Mouse (Mus musculus) stomach, embryonic 14.5 days (tissue): ENCODE results near the gene Mn1. TPM values are rescaled to one million over a fixed set of nuclear protein-coding genes. Genes with fewer than 3 reads are reported as not detected.

Experiments used
- ATAC-seq: fragments of 200-750 bp; cut with Nextera tagmentation; 2 replicates; pipeline ENCODE4 v1.8.0; 2017; ENCODE audit warnings: low read depth, moderate TSS enrichment; ENCODE audit not compliant: insufficient number of reproducible peaks, insufficient read depth, low FRiP score
- H3K27ac ChIP-seq: fragments of 300-500 bp; sonication (generic); 2 replicates; pipeline ENCODE4 v1.5.1; 2014; ENCODE audit warnings: mild to moderate bottlenecking, low read length, moderate library complexity, mixed read lengths
- H3K27me3 ChIP-seq: fragments of 300-500 bp; sonication (generic); 2 replicates; pipeline ENCODE4 v1.6.1; 2014; ENCODE audit warnings: low read length, control low read depth, mixed read lengths; ENCODE audit not compliant: control insufficient read depth, insufficient read depth
- H3K36me3 ChIP-seq: fragments of 300-500 bp; sonication (generic); 2 replicates; pipeline ENCODE4 v1.6.1; 2014; ENCODE audit warnings: mild to moderate bottlenecking, control low read depth, low read length, moderate library complexity, mixed read lengths; ENCODE audit not compliant: control insufficient read depth, insufficient read depth
- H3K4me1 ChIP-seq: fragments of 300-500 bp; sonication (generic); 2 replicates; pipeline ENCODE4 v1.6.1; 2014; ENCODE audit warnings: low read length, control low read depth, mixed read lengths; ENCODE audit not compliant: control insufficient read depth, insufficient read depth
- H3K4me2 ChIP-seq: fragments of 300-500 bp; sonication (generic); replicated peaks from 2 replicates; pipeline ENCODE4 v1.6.1; 2014; ENCODE audit warnings: low read depth, low read length, control low read depth
- H3K4me3 ChIP-seq: fragments of 300-500 bp; sonication (generic); 2 replicates; pipeline ENCODE4 v1.5.1; 2014; ENCODE audit warnings: low read depth, low read length, control low read depth
- H3K9ac ChIP-seq: fragments of 300-500 bp; sonication (generic); replicated peaks from 2 replicates; pipeline ENCODE4 v1.6.1; 2014; ENCODE audit warnings: low read depth, mild to moderate bottlenecking, control low read depth, low read length, moderate library complexity, mixed read lengths
- H3K9me3 ChIP-seq: fragments of 300-500 bp; sonication (generic); 2 replicates; pipeline ENCODE4 v1.6.1; 2016; ENCODE audit warnings: low read depth, low read length, control low read depth; ENCODE audit not compliant: control insufficient read depth
- WGBS: fragments of 180-500 bp; shearing (Covaris S2); extraction: QIAGEN DNeasy Blood & Tissue Kit; methylation state at CpG from one replicate; pipeline ENCODE4 v1.1.7; 2014; 5-methylcytosine and 5-hydroxymethylcytosine counted together
- polyA plus RNA-seq: library from polyadenylated mRNA; unstranded; fragments of >200 nt; fragmentation: Nextera tagmentation; extraction: Ambion mirVana; gene quantifications from 2 replicates; pipeline ENCODE4 v1.2.1, GENCODE M21; 2014

Gene Mn1
- polyA plus RNA-seq, 1 experiment from 2014 or later = 18.1 TPM

GRCm38 (mm10) chr5:111402651-111402996 is 14.5 kb upstream of the Mn1 start:
- no peaks in the 10 kb centered on the region for H3K36me3 ChIP-seq
- no peak for ATAC-seq
- H3K4me3 ChIP-seq = no peak overlapping the region
- no peak overlapping the region for H3K9ac ChIP-seq
- no peak overlapping the region for H3K4me2 ChIP-seq
- H3K27me3 ChIP-seq = no peaks in the 10 kb centered on the region
- H3K27ac ChIP-seq = no peak overlapping the region
- 83% methylated on average over 6 of the region's 6 CpGs for WGBS
- no peaks in the 10 kb centered on the region for H3K9me3 ChIP-seq
- peaks cover 13% of the 10 kb centered on the region; the same call in 1 of the 2 replicates for H3K4me1 ChIP-seq

GRCm38 (mm10) chr5:111404721-111405120 is 12.4 kb upstream of the Mn1 start:
- H3K4me1 ChIP-seq = peaks cover 22% of the 10 kb centered on the region; the same call in 1 of the 2 replicates
- H3K36me3 ChIP-seq = no peaks in the 10 kb centered on the region
- 69% methylated on average over 6 of the region's 6 CpGs for WGBS
- H3K9me3 ChIP-seq = no peaks in the 10 kb centered on the region
- H3K9ac ChIP-seq = no peak overlapping the region
- no peaks in the 10 kb centered on the region for H3K27me3 ChIP-seq
- H3K27ac ChIP-seq = no peak overlapping the region
- H3K4me2 ChIP-seq = no peak overlapping the region
- ATAC-seq = no peak
- no peak overlapping the region for H3K4me3 ChIP-seq

- Histone ChIP-seq H3K9ac (no peak overlapping the region), H3K4me2 (peak overlapping the region; percentile 2; the same call in 1 of the 2 replicates), H3K36me3 (no peaks in the 10 kb centered on the region), H3K9me3 (no peaks in the 10 kb centered on the region), H3K4me3 (no peak overlapping the region), H3K4me1 (peaks cover 13% of the 10 kb centered on the region; the same call in 1 of the 2 replicates), H3K27me3 (no peaks in the 10 kb centered on the region), H3K27ac (peak overlapping the region; percentile 70)
- 8% methylated on average over 14 of the region's 14 CpGs for WGBS
- peak; percentile 77 for ATAC-seq
Measured at GRCm38 (mm10) chr5:111408470-111409105, 8.6 kb upstream of the Mn1 start.

GRCm38 (mm10) chr5:111409412-111410044 is 7.6 kb upstream of the Mn1 start:
- H3K27me3 ChIP-seq = no peaks in the 10 kb centered on the region
- no peaks in the 10 kb centered on the region for H3K9me3 ChIP-seq
- H3K36me3 ChIP-seq = no peaks in the 10 kb centered on the region
- peaks cover 13% of the 10 kb centered on the region; the same call in 1 of the 2 replicates for H3K4me1 ChIP-seq
- peak overlapping the region; percentile 70; the same call in 1 of the 2 replicates for H3K27ac ChIP-seq
- 4% methylated on average over 1 of the region's 1 CpGs for WGBS
- no peak overlapping the region for H3K4me2 ChIP-seq
- no peak for ATAC-seq
- H3K4me3 ChIP-seq = no peak overlapping the region
- no peak overlapping the region for H3K9ac ChIP-seq

- no peak overlapping the region for H3K27ac ChIP-seq
Measured at GRCm38 (mm10) chr5:111410665-111411064, 6.5 kb upstream of the Mn1 start.

GRCm38 (mm10) chr5:111414192-111414591 is 3.0 kb upstream of the Mn1 start:
- Histone ChIP-seq H3K27ac (no peak overlapping the region), H3K36me3 (peaks cover 3% of the 10 kb centered on the region; the same call in 1 of the 2 replicates), H3K4me1 (peaks cover 21% of the 10 kb centered on the region; the same call in 1 of the 2 replicates), H3K4me3 (no peak overlapping the region), H3K9ac (no peak overlapping the region), H3K9me3 (no peaks in the 10 kb centered on the region), H3K27me3 (no peaks in the 10 kb centered on the region), H3K4me2 (no peak overlapping the region; the same call in 1 of the 2 replicates)
- no peak; the same call in 1 of the 2 replicates for ATAC-seq
- WGBS = 0% methylated on average over 5 of the region's 5 CpGs

More at GRCm38 (mm10) chr5:111410665-111411064, 6.5 kb upstream of the Mn1 start:
- Histone ChIP-seq H3K4me3 (no peak overlapping the region), H3K9me3 (no peaks in the 10 kb centered on the region), H3K4me2 (no peak overlapping the region), H3K4me1 (peaks cover 23% of the 10 kb centered on the region; the same call in 1 of the 2 replicates), H3K27me3 (no peaks in the 10 kb centered on the region), H3K9ac (no peak overlapping the region), H3K36me3 (no peaks in the 10 kb centered on the region)
- 78% methylated on average over 3 of the region's 3 CpGs for WGBS
- no peak for ATAC-seq

GRCm38 (mm10) chr5:111414770-111415249 is 2.4 kb upstream of the Mn1 start:
- Histone ChIP-seq H3K9me3 (no peaks in the 10 kb centered on the region), H3K36me3 (peaks cover 6% of the 10 kb centered on the region; the same call in 1 of the 2 replicates), H3K4me3 (no peak overlapping the region), H3K27ac (0 out of 2 replicates have a peak overlapping the region, but pooled peaks have one; percentile 11), H3K4me1 (peaks cover 28% of the 10 kb centered on the region; the same call in 1 of the 2 replicates), H3K27me3 (no peaks in the 10 kb centered on the region), H3K9ac (no peak overlapping the region), H3K4me2 (peak overlapping the region; percentile 92; the same call in 1 of the 2 replicates)
- ATAC-seq = no peak
- 52% methylated on average over 4 of the region's 4 CpGs for WGBS

- ATAC-seq = no peak
- Histone ChIP-seq H3K36me3 (peaks cover 7% of the 10 kb centered on the region; the same call in 1 of the 2 replicates), H3K27ac (no peak overlapping the region), H3K27me3 (no peaks in the 10 kb centered on the region), H3K4me3 (peak overlapping the region; percentile 92), H3K4me2 (peak overlapping the region; percentile 92), H3K9me3 (no peaks in the 10 kb centered on the region), H3K4me1 (peaks cover 35% of the 10 kb centered on the region; the same call in 1 of the 2 replicates), H3K9ac (no peak overlapping the region)
- WGBS = 3% methylated on average over 14 of the region's 14 CpGs
Measured at GRCm38 (mm10) chr5:111415575-111415974, 1.6 kb upstream of the Mn1 start.
